8 mouse cellular contexts compared by ENCODE assay signal in the genomic region with DNA sequence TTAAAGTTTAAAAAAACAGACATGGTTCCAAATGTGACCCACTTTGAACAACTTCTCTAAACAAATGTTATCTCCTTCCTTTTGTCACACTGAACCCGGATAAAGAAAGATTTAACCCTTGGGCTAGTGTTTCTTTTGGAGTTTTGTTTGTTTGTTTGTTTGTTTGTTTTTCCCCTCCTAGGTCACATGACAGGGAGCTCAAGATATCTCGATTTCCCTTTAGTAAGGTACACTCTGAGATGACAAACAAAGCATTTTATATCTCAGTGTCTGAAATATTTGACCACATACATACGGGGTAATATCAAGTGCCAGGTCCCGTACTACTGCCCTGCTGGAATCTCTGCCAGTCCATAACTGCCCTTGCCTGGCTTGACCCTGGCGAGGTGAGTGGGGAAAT. TPM values are rescaled to one million over a fixed set of nuclear protein-coding genes. Genes with fewer than 3 reads are reported as not detected.
DNase-seq lines count a peak whose midpoint lies in the region; ATAC-seq and TF ChIP-seq lines count a peak whose summit lies in the region.

No protein-coding gene starts in this region.

- DNase-seq in gastrocnemius, adult 2 months: no peak
- DNase-seq in gastrocnemius, postnatal 25 days: no peak
- DNase-seq in 3T3-L1 (ENCODE audit: low read depth, low spot score): peak; percentile 11
- DNase-seq in forebrain, postnatal 0 days: no peak
- no peak for DNase-seq in liver, postnatal 0 days
- DNase-seq in right cerebral cortex, postnatal 10 days (ENCODE audit: low spot score in 2 of 2): no peak
- DNase-seq in spleen, adult 12 weeks (ENCODE audit: low spot score): no peak
- DNase-seq in retina, embryonic 14.5 days (ENCODE audit: low spot score): no peak

- H3K4me2 ChIP-seq in forebrain, postnatal 0 days (ENCODE audit: low read depth): peak overlapping the region; percentile 39; the same call in 1 of the 2 replicates
- peak overlapping the region; percentile 60 for H3K4me2 ChIP-seq in liver, postnatal 0 days (ENCODE audit: low read depth, low read length)

- WGBS in forebrain, postnatal 0 days: 35% methylated on average over 5 of the region's 5 CpGs
- WGBS in liver, postnatal 0 days (ENCODE audit: insufficient replicate concordance): 35% methylated on average over 5 of the region's 5 CpGs

- H3K4me3 ChIP-seq in gastrocnemius, adult 2 months: peak overlapping the region; percentile 62
- no peak overlapping the region for H3K4me3 ChIP-seq in forebrain, postnatal 0 days (ENCODE audit: low read depth, low read length)
- peak overlapping the region; percentile 31 for H3K4me3 ChIP-seq in liver, postnatal 0 days (ENCODE audit: low read depth, low read length)

- H3K36me3 ChIP-seq in forebrain, postnatal 0 days (ENCODE audit: insufficient read depth): no peaks in the 10 kb centered on the region
- no peaks in the 10 kb centered on the region for H3K36me3 ChIP-seq in liver, postnatal 0 days (replicated peaks; ENCODE audit: insufficient read depth, low read length)

- TF ChIP-seq EP300 in liver, postnatal 0 days (IDR thresholded peaks at IDR 0.05; ENCODE audit: low read depth): no peak

- ATAC-seq in forebrain, postnatal 0 days: no peak
- ATAC-seq in liver, postnatal 0 days: no peak

- no peak for TF ChIP-seq CTCF in gastrocnemius, adult 2 months (IDR thresholded peaks at IDR 0.05)
- TF ChIP-seq CTCF in forebrain, postnatal 0 days (IDR thresholded peaks at IDR 0.05; ENCODE audit: low read depth): no peak
- TF ChIP-seq CTCF in liver, postnatal 0 days (IDR thresholded peaks at IDR 0.05; ENCODE audit: low read depth): no peak

- no peak overlapping the region for H3K27ac ChIP-seq in gastrocnemius, adult 2 months
- no peak overlapping the region for H3K27ac ChIP-seq in forebrain, postnatal 0 days (ENCODE audit: low read depth, low read length)
- no peak overlapping the region for H3K27ac ChIP-seq in liver, postnatal 0 days (ENCODE audit: low read depth)

- no peaks in the 10 kb centered on the region for H3K27me3 ChIP-seq in forebrain, postnatal 0 days (ENCODE audit: insufficient read depth, low read length)
- H3K27me3 ChIP-seq in liver, postnatal 0 days (ENCODE audit: insufficient read depth, low read length): no peaks in the 10 kb centered on the region

- intact Hi-C loops in gastrocnemius, adult 2 months (cut with DNase I): no loop called here

- 0 out of 2 replicates have a peak, but pooled peaks cover 3% of the 10 kb centered on the region for H3K4me1 ChIP-seq in forebrain, postnatal 0 days (ENCODE audit: insufficient read depth)
- H3K4me1 ChIP-seq in liver, postnatal 0 days (ENCODE audit: insufficient read depth): peaks cover 3% of the 10 kb centered on the region; the same call in 1 of the 2 replicates

- no peak overlapping the region for H3K9ac ChIP-seq in forebrain, postnatal 0 days
- H3K9ac ChIP-seq in liver, postnatal 0 days (replicated peaks): no peak overlapping the region; the same call in 1 of the 2 replicates

- no peaks in the 10 kb centered on the region for H3K9me3 ChIP-seq in forebrain, postnatal 0 days (ENCODE audit: low read length)
- no peaks in the 10 kb centered on the region for H3K9me3 ChIP-seq in liver, postnatal 0 days (ENCODE audit: low read length)

RNA-seq across cellular contexts. Expression of gene Hist1h2br, which starts 49.9 kb away (rescaled TPM):
- 10 to 100 TPM; 16.0 to 21.3 TPM for total RNA-seq in gastrocnemius, adult 2 months (2021)
- 10 to 100 TPM; 17.7 to 21.3 TPM for total RNA-seq in gastrocnemius, postnatal 25 days (2021)
- total RNA-seq in forebrain, postnatal 0 days (2014; rRNA removed): 158 and 260 TPM in 2 replicates
- 4.6 and 4.9 TPM in 2 replicates for polyA plus RNA-seq in forebrain, postnatal 0 days (2015; fragmentation: Nextera tagmentation; extraction: Ambion mirVana)
- 14.9 and 15.6 TPM in 2 replicates for polyA plus RNA-seq in liver, postnatal 0 days (2015; fragmentation: Nextera tagmentation; extraction: Ambion mirVana)

RNA-seq across cellular contexts. Expression of gene Hist1h2ap, which starts 50.1 kb away (rescaled TPM):
- 1 to 10 TPM in 1 of 2 experiments, not detected in 1; 1.9 TPM for total RNA-seq in gastrocnemius, adult 2 months (2021)
- 10 to 100 TPM in 1 of 2 experiments, not detected in 1; 17.0 TPM for total RNA-seq in gastrocnemius, postnatal 25 days (2021)
- 584 and 748 TPM in 2 replicates for total RNA-seq in forebrain, postnatal 0 days (2014; rRNA removed)
- 655 and 1,288 TPM in 2 replicates for polyA plus RNA-seq in forebrain, postnatal 0 days (2015; fragmentation: Nextera tagmentation; extraction: Ambion mirVana)
- polyA plus RNA-seq in liver, postnatal 0 days (2015; fragmentation: Nextera tagmentation; extraction: Ambion mirVana): 3,753 and 3,756 TPM in 2 replicates

RNA-seq across cellular contexts. Expression of gene Hist1h4n, which starts 51.4 kb away (rescaled TPM):
- total RNA-seq in gastrocnemius, adult 2 months (2021): 1 to 10 TPM; 4.4 to 5.7 TPM
- 10 to 100 TPM; 14.1 to 20.2 TPM for total RNA-seq in gastrocnemius, postnatal 25 days (2021)
- total RNA-seq in forebrain, postnatal 0 days (2014; rRNA removed): 2,245 and 2,544 TPM in 2 replicates
- polyA plus RNA-seq in forebrain, postnatal 0 days (2015; fragmentation: Nextera tagmentation; extraction: Ambion mirVana): 2.4 and 5.0 TPM in 2 replicates
- polyA plus RNA-seq in liver, postnatal 0 days (2015; fragmentation: Nextera tagmentation; extraction: Ambion mirVana): 9.2 and 9.8 TPM in 2 replicates

Comparison
In these comparisons a context has a peak if more than half of its experiments do, and no peak if none do; other contexts are left out.
1. RNA of gene Hist1h2ap, which starts 50.1 kb away (total RNA-seq): 584 to 748 TPM in forebrain, postnatal 0 days; 17.0 TPM in gastrocnemius, postnatal 25 days and 1.9 TPM in gastrocnemius, adult 2 months; every median in the first group is over 10 times any median in the second.
2. RNA of gene Hist1h4n, which starts 51.4 kb away (total RNA-seq): 2,245 to 2,544 TPM in forebrain, postnatal 0 days; 14.1 to 20.2 TPM in gastrocnemius, postnatal 25 days and 4.4 to 5.7 TPM in gastrocnemius, adult 2 months; every median in the first group is over 100 times any median in the second.